Mouse (Mus musculus): ENCODE results near the gene Plce1.
"Not testable (repeated sequence)": the region's sequence is repeated elsewhere in the genome, so short reads cannot be mapped to it uniquely, and the experiment has no call there.

The Plce1 gene

DNA sequence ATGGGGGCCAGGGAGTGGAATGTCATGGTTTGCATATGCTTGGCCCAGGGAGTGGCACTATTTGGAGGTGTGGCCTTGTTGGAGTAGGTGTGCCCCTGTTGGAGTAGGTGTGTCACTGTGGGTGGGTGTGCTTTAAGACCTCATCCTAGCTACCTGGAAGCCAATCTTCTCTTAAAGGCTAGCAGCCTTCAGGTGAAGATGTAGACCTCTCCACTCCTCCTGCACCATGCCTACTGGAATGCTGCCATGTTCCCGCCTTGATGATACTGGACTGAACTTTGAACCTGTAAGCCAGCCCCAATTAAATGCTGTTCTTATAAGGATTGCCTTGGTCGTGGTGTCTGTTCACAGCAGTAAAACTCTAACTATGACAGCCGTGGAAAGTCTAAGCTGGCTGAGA is 158.1 kb downstream of the Plce1 start:
- in situ Hi-C loops (cut with MboI), result no loop called here

DNA sequence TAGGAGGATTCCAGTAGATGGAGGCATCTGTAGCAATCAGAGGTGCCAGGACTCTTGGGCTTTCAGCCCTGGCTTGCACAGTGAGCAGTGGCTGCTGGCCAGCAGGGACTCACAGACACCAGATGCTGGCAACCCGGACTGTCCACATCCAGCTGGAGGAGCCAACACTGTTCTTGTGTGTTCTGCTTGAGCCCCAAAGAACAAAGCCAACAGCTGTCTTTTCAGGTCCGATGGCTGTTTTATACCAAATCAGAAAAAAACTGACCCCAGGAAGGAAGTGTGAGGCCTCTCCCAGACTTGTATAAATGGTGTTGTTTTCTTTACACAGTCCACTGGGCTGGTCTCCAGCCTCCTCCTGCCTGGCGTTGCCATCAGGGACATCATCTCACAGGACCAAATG is 158.9 kb downstream of the Plce1 start:
- in situ Hi-C loops (cut with MboI), result no loop called here

- in situ Hi-C loops (cut with MboI), result not testable (repeated sequence)
Observed at GRCm38 (mm10) chr19:38642515-38642914, 161.6 kb downstream of the Plce1 start.

DNA sequence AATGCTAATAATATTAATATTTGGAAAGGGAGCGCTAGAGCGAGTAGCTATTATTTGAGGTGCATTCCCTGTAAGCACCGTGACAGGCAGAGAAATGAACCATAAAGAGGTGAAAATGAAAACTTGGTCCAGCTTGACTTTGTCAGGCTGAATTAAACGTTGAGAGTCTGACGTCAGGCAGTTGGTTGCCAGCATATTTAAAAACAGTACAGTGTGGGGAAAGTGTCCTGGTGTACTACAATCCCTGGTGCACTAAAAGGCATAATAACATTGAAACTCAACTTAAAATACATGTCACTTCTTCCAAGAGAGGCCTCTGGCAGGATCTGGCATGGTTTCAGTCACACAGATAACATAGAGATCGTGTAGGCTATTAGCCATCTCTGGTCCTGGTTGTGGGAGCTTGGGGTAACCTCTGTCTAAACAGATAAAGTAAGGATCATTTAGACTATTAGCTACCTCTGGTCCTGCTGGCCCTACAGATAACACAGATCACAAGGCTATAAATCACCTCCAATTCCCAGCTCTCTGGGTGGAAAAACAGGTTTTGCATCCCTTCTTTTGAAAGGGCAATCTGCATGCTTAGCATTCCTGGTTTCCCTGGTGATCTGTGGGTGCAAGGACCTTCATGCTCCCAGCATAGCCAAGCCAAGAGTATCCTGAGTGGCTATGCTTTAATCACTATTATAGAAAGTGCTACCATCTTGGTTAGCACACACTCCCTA is 164.1 kb downstream of the Plce1 start:
- in situ Hi-C loops (cut with MboI), result no loop called here

- in situ Hi-C loops (cut with MboI), result no loop called here
Observed at GRCm38 (mm10) chr19:38657980-38658379, 177.1 kb downstream of the Plce1 start.

- in situ Hi-C loops (cut with MboI), result no loop called here
Observed at GRCm38 (mm10) chr19:38665398-38665797, 184.5 kb downstream of the Plce1 start.

GRCm38 (mm10) chr19:38672015-38672600 is 191.2 kb downstream of the Plce1 start:
- in situ Hi-C loops (cut with MboI), result no loop called here

GRCm38 (mm10) chr19:38673936-38674335 is 193.0 kb downstream of the Plce1 start:
- in situ Hi-C loops (cut with MboI), result no loop called here

- in situ Hi-C loops (cut with MboI), result no loop called here
Observed at GRCm38 (mm10) chr19:38678655-38679054, 197.7 kb downstream of the Plce1 start.

DNA sequence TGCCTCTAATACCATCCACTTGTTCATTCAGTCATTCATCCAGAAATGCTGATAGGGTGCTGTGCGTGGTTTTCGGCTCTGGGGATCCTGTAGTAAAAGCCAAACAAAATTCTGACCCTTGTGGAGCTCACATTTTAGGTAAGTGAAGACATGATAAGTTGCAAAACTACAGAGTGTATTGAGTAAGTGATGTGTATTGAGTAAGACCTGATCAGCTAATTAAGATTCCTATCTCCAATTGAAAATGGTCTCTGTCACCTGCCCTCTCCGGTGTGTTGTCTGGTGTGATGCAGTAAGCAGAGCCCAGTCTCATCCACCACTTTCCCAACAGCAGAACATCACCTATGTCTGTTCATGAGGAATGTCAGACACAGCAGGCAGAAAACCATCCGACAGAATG is 198.6 kb downstream of the Plce1 start:
- in situ Hi-C loops (cut with MboI), result no loop called here

GRCm38 (mm10) chr19:38687326-38687725 is 206.4 kb downstream of the Plce1 start:
- in situ Hi-C loops (cut with MboI), result no loop called here

GRCm38 (mm10) chr19:38688741-38689507 is 208.0 kb downstream of the Plce1 start:
- in situ Hi-C loops (cut with MboI), result no loop called here

- in situ Hi-C loops (cut with MboI), result no loop called here
Observed at GRCm38 (mm10) chr19:38690276-38690675, 209.4 kb downstream of the Plce1 start.

- in situ Hi-C loops (cut with MboI), result no loop called here
Observed at GRCm38 (mm10) chr19:38691533-38691932, 210.6 kb downstream of the Plce1 start.

DNA sequence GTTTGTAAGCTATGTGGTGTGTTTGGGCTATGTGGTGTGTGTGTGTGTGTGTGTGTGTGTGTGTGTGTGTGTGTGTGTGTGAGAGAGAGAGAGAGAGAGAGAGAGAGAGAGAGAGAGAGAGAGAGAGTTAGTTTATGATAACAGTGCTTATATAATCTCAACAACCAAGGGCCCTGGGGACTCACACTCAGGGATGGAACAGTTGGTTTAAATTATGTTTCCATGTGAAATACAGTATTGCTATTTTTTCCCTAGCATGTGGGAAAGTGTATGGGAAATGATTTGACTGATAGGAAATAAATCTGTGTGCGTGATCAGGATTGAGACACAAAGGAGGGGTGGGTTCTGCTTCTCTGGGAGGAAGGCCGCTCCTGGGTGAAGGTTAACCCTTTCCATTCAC is 212.4 kb downstream of the Plce1 start:
- in situ Hi-C loops (cut with MboI), result no loop called here

DNA sequence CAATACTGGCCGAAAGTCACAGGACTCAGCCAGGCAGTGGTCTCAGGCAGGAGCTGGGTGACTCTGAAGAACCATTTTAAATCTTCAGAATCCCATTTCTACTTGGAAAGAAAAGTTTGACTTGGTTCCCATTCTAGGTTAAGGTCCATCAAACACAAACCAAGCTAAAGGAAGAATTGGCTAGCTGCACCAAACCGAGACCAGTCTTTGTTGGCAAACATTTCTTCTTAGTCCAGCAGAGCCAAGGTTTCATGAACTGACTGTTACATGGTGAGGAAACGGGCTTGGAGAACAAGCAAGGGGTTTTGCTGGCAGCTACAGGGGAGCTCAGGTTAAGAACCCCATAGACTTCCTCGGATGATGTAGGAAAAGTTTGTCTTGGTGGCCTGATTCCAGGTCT is 212.9 kb downstream of the Plce1 start:
- in situ Hi-C loops (cut with MboI), result no loop called here

DNA sequence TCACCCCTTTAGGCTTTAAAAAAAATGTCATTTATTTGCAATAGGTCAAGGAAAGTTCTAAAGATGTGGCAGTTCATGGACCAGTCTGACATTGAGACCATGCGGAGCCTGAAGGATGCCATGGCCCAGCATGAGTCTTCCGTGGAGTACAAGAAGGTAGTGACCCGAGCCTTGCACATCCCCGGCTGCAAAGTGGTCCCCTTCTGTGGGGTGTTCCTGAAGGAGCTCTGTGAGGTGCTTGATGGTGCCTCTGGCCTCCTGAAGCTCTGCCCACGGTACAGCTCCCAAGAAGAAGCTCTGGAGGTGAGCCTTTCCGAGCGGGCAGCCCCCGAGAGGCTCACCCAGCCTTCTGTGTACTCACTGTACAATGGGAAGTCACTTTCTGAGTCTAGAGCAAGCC is 220.9 kb downstream of the Plce1 start:
- in situ Hi-C loops (cut with MboI), result no loop called here

- in situ Hi-C loops (cut with MboI), result no loop called here
Observed at GRCm38 (mm10) chr19:38704742-38705141, 223.8 kb downstream of the Plce1 start.

GRCm38 (mm10) chr19:38705244-38705643 is 224.3 kb downstream of the Plce1 start:
- in situ Hi-C loops (cut with MboI), result no loop called here

DNA sequence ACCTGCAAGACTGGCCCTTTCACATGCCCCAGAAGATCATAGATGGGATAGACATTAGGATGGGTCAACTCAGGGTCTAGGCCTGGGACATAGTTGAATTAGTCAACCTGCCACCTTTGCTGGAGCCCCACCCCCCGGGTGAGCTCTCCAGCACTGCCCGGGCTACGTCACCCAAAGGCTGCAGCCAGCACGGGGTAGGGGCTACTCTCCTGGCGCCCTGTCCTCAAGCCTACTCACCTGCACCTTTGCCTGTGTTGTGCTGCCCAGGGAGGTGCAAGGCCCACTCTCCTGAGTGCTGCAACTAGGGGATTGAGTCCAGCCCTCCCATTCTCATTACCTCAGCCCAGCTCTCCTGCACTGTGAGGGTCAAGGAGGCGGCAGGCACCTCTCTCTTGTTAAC is 225.5 kb downstream of the Plce1 start:
- in situ Hi-C loops (cut with MboI), result no loop called here

- in situ Hi-C loops (cut with MboI), result no loop called here
Observed at GRCm38 (mm10) chr19:38709376-38709775, 228.5 kb downstream of the Plce1 start.

DNA sequence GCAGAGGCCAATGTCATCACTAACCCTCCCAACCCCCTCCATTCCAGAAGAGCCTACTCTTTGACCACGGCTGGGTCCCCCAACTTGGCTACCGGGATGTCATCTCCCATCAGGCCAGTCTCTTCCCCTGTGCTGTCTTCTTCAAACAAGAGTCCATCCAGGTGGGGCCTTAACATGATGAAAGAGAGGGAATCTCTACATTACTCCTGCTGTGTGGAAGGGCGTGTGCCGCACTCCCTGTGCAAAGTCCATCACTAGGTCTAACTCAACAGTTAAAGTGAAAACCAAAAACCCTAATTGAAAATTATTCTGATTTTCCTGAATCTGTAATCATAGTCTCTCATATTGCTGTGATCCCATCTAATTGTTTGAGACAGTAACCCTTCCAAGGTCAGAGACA is 240.9 kb downstream of the Plce1 start:
- in situ Hi-C loops (cut with MboI), result no loop called here

GRCm38 (mm10) chr19:38722982-38723381 is 242.1 kb downstream of the Plce1 start:
- in situ Hi-C loops (cut with MboI), result no loop called here

Measured in mature B cell (primary cell).